Mouse (Mus musculus): ENCODE measurements around the gene Smarcc1. TPM values are rescaled to one million over a fixed set of nuclear protein-coding genes. Genes with fewer than 3 reads are reported as not detected.

Gene Smarcc1
- polyA plus RNA-seq, 1 experiment from 2014 or later: 18.5 TPM

DNA sequence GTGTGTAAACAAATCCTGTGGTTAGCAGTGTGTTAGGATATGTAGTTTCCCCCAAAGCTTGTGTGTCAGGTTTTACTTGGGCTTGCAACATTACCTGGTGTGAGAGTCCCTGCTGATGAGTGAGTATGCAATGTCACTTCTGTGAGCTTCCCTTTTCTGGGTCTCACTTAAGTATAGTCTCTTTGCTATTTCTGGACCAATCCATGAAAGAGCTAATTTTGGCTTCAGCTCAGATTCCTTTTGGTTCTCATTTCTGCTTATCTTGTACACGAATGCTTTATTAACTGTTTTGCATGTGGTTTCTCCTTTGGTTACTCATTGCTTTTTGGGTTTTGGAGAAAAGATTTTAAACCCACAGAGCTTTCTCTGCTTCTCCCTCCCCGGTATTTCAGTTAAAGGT, 82.4 kb downstream of the Smarcc1 start:
- H3K4me3 ChIP-seq (ENCODE audit: low read depth, low read length): no peak overlapping the region
- H3K4me2 ChIP-seq (ENCODE audit: low read depth, low read length): no peak overlapping the region
- DNase-seq: no peak
- peaks cover 60% of the 10 kb centered on the region for H3K36me3 ChIP-seq (replicated peaks; ENCODE audit: insufficient read depth, low read length)
- H3K4me1 ChIP-seq (ENCODE audit: insufficient read depth): no peaks in the 10 kb centered on the region
- ATAC-seq: no peak
- WGBS (ENCODE audit: insufficient replicate concordance): 57% methylated on average over 2 of the region's 2 CpGs
- H3K27me3 ChIP-seq (ENCODE audit: insufficient read depth, low read length): no peaks in the 10 kb centered on the region
- H3K27ac ChIP-seq (ENCODE audit: low read depth): no peak overlapping the region
- no peak overlapping the region for H3K9ac ChIP-seq (replicated peaks)
- TF ChIP-seq EP300 (IDR thresholded peaks at IDR 0.05; ENCODE audit: low read depth) (no peak), CTCF (IDR thresholded peaks at IDR 0.05; ENCODE audit: low read depth) (no peak)
- no peaks in the 10 kb centered on the region for H3K9me3 ChIP-seq (ENCODE audit: low read length)

- TF ChIP-seq CTCF (IDR thresholded peaks at IDR 0.05; ENCODE audit: low read depth) (no peak), EP300 (IDR thresholded peaks at IDR 0.05; ENCODE audit: low read depth) (no peak)
- no peaks in the 10 kb centered on the region for H3K9me3 ChIP-seq (ENCODE audit: low read length)
- no peak for DNase-seq
- no peak overlapping the region for H3K4me3 ChIP-seq (ENCODE audit: low read depth, low read length)
- no peak overlapping the region for H3K9ac ChIP-seq (replicated peaks)
- no peak overlapping the region for H3K4me2 ChIP-seq (ENCODE audit: low read depth, low read length)
- no peak for ATAC-seq
- peaks cover 64% of the 10 kb centered on the region for H3K36me3 ChIP-seq (replicated peaks; ENCODE audit: insufficient read depth, low read length)
- 79% methylated on average over 15 of the region's 15 CpGs for WGBS (ENCODE audit: insufficient replicate concordance)
- no peaks in the 10 kb centered on the region for H3K4me1 ChIP-seq (ENCODE audit: insufficient read depth)
- no peaks in the 10 kb centered on the region for H3K27me3 ChIP-seq (ENCODE audit: insufficient read depth, low read length)
- no peak overlapping the region for H3K27ac ChIP-seq (ENCODE audit: low read depth)
These were observed 88.3 kb downstream of the Smarcc1 start for GRCm38 (mm10) chr9:110205526-110206404.

- 89% methylated on average over 2 of the region's 2 CpGs for WGBS (ENCODE audit: insufficient replicate concordance)
- H3K27ac ChIP-seq (ENCODE audit: low read depth): no peak overlapping the region
- ATAC-seq: no peak
- no peaks in the 10 kb centered on the region for H3K4me1 ChIP-seq (ENCODE audit: insufficient read depth)
- H3K36me3 ChIP-seq (replicated peaks; ENCODE audit: insufficient read depth, low read length): peaks cover 64% of the 10 kb centered on the region
- H3K4me2 ChIP-seq (ENCODE audit: low read depth, low read length): no peak overlapping the region
- no peaks in the 10 kb centered on the region for H3K27me3 ChIP-seq (ENCODE audit: insufficient read depth, low read length)
- no peak overlapping the region for H3K9ac ChIP-seq (replicated peaks)
- no peaks in the 10 kb centered on the region for H3K9me3 ChIP-seq (ENCODE audit: low read length)
- H3K4me3 ChIP-seq (ENCODE audit: low read depth, low read length): no peak overlapping the region
- TF ChIP-seq EP300 (IDR thresholded peaks at IDR 0.05; ENCODE audit: low read depth): no peak
- DNase-seq: no peak
These were observed 88.9 kb downstream of the Smarcc1 start for GRCm38 (mm10) chr9:110206437-110206836.

DNA sequence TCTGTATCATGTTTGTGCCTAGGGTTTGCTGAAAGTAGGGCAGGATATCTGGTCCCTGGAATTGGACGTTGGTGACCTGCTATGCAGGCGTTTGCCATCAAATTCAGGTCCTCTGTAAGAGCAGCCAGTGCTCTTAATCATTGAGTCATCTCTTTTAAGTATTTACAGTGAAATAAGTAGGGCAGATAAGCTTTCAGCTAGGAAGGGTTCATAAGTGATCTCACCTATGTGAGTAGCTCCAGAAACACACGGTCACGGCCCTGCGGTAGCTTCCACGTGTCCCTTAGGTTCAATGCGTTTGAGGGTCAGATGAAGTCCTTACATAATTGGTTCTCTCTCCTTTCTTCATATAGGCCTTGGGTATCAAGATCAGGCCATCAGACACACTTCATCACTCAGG, 90.8 kb downstream of the Smarcc1 start:
- H3K4me3 ChIP-seq (ENCODE audit: low read depth, low read length): no peak overlapping the region
- peaks cover 67% of the 10 kb centered on the region for H3K36me3 ChIP-seq (replicated peaks; ENCODE audit: insufficient read depth, low read length)

DNA sequence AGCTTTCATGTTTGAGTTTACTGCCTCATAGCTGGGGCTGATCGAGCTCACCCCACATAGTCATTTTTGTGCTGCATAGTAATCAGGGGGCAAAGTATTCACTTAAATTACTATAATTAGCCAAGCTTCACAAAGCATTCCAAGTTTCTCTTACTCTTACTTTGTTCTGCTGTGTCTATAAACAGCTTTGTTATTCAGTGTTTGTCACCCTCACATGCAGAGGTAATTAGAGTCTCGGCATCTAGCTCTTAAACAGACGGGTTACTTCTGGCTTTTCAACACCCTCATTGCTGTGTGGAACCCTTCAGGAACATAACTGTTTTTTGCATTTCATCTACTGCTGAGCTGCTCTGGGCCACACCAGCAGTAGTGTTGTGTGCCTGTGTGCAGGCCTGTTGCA, 91.5 kb downstream of the Smarcc1 start:
- ATAC-seq (no peak), DNase-seq (no peak)
- Histone ChIP-seq H3K9ac (replicated peaks) (no peak overlapping the region), H3K9me3 (ENCODE audit: low read length) (no peaks in the 10 kb centered on the region), H3K4me1 (ENCODE audit: insufficient read depth) (no peaks in the 10 kb centered on the region), H3K27ac (ENCODE audit: low read depth) (no peak overlapping the region), H3K27me3 (ENCODE audit: insufficient read depth, low read length) (no peaks in the 10 kb centered on the region), H3K4me3 (ENCODE audit: low read depth, low read length) (no peak overlapping the region), H3K4me2 (ENCODE audit: low read depth, low read length) (no peak overlapping the region), H3K36me3 (replicated peaks; ENCODE audit: insufficient read depth, low read length) (peaks cover 66% of the 10 kb centered on the region)
- no peak for TF ChIP-seq EP300 (IDR thresholded peaks at IDR 0.05; ENCODE audit: low read depth)
- TF ChIP-seq CTCF (IDR thresholded peaks at IDR 0.05; ENCODE audit: low read depth): no peak
- 89% methylated on average over 3 of the region's 3 CpGs for WGBS (ENCODE audit: insufficient replicate concordance)

More for the DNA sequence above, 90.8 kb downstream of the Smarcc1 start:
- Histone ChIP-seq H3K9me3 (ENCODE audit: low read length) (no peaks in the 10 kb centered on the region), H3K4me1 (ENCODE audit: insufficient read depth) (no peaks in the 10 kb centered on the region), H3K27me3 (ENCODE audit: insufficient read depth, low read length) (no peaks in the 10 kb centered on the region), H3K9ac (replicated peaks) (no peak overlapping the region), H3K4me2 (ENCODE audit: low read depth, low read length) (no peak overlapping the region), H3K27ac (ENCODE audit: low read depth) (no peak overlapping the region)
- ATAC-seq: no peak
- WGBS (ENCODE audit: insufficient replicate concordance): 71% methylated on average over 7 of the region's 7 CpGs
- DNase-seq: no peak
- TF ChIP-seq EP300 (IDR thresholded peaks at IDR 0.05; ENCODE audit: low read depth) (no peak), CTCF (IDR thresholded peaks at IDR 0.05; ENCODE audit: low read depth) (no peak)

DNA sequence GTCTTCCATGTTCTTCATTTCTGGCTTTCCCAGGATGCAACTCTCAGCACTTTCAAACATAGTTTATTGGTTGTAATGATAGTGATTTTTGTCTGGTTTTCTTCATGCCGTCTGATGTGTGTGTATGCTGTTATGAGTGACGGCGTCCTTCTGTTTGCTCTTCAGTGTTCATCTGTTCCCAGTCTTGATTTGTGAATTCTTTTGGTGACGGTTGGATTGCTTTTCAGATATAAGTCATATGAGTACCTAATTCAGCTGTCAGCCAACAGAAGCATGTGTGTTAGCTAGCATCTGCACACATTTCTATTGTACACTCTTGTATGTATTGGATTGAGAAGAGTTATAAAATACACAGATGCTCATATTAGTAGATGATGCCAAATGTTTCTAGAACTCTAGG, 106.8 kb downstream of the Smarcc1 start:
- H3K9ac ChIP-seq (replicated peaks): no peak overlapping the region
- ATAC-seq (no peak), DNase-seq (no peak)
- H3K36me3 ChIP-seq (replicated peaks; ENCODE audit: insufficient read depth, low read length): peaks cover 41% of the 10 kb centered on the region
- 82% methylated on average over 4 of the region's 4 CpGs for WGBS (ENCODE audit: insufficient replicate concordance)
- no peak overlapping the region for H3K27ac ChIP-seq (ENCODE audit: low read depth)
- no peak overlapping the region for H3K4me3 ChIP-seq (ENCODE audit: low read depth, low read length)
- TF ChIP-seq CTCF (IDR thresholded peaks at IDR 0.05; ENCODE audit: low read depth) (no peak), EP300 (IDR thresholded peaks at IDR 0.05; ENCODE audit: low read depth) (no peak)
- H3K27me3 ChIP-seq (ENCODE audit: insufficient read depth, low read length): no peaks in the 10 kb centered on the region
- H3K4me1 ChIP-seq (ENCODE audit: insufficient read depth): no peaks in the 10 kb centered on the region; the same call in 1 of the 2 replicates
- H3K4me2 ChIP-seq (ENCODE audit: low read depth, low read length): no peak overlapping the region
- no peaks in the 10 kb centered on the region for H3K9me3 ChIP-seq (ENCODE audit: low read length)
